ENCODE assay signal across 11 mouse cellular contexts in genomic region chr6:4993600-4994160, GRCm38 (mm10).
DNase-seq lines count a peak whose midpoint lies in the region; ATAC-seq and TF ChIP-seq lines count a peak whose summit lies in the region.
"Had no signal": no experiment of that assay in that cellular context is flagged by ENCODE, and none has a peak within 500 bp of the region (broad histone marks: within the 10 kb centered on the region; RNA-seq: fewer than 3 reads in every experiment).

No protein-coding gene starts in this region.

- no peak for TF ChIP-seq EP300 in heart, adult 2 months (IDR thresholded peaks at IDR 0.05; ENCODE audit: insufficient read depth, low read depth, low read length)

- no peaks in the 10 kb centered on the region for H3K9me3 ChIP-seq in heart, embryonic 11.5 days (replicated peaks; ENCODE audit: control insufficient read depth, low read length)
- no peaks in the 10 kb centered on the region for H3K9me3 ChIP-seq in forebrain, postnatal 0 days (ENCODE audit: low read length)
- H3K9me3 ChIP-seq in midbrain, embryonic 10.5 days (replicated peaks), result no peaks in the 10 kb centered on the region

- DNase-seq in heart, adult 2 months, result no peak
- peak; percentile 27 for DNase-seq in NIH3T3 (ENCODE audit: low read depth)
- no peak for DNase-seq in forebrain, postnatal 0 days
- no peak for DNase-seq in midbrain, embryonic 10.5 days (ENCODE audit: low spot score)
- no peak for DNase-seq in B cell, adult 2 months
- no peak for DNase-seq in layer of hippocampus, postnatal 25 days (ENCODE audit: extremely low spot score in 1 of 2, low spot score in 1 of 2)
- DNase-seq in layer of hippocampus, adult 9-11 months, result no peak
- DNase-seq: right cerebral cortex, postnatal 14 days had no signal

- peak overlapping the region; percentile 10; the same call in 1 of the 2 replicates for H3K4me2 ChIP-seq in heart, embryonic 11.5 days
- H3K4me2 ChIP-seq in forebrain, postnatal 0 days (ENCODE audit: low read depth), result no peak overlapping the region

- WGBS in heart, embryonic 11.5 days (ENCODE audit: insufficient replicate concordance), result 49% methylated on average over 15 of the region's 15 CpGs
- 80% methylated on average over 15 of the region's 15 CpGs for whole genome bisulfite sequencing in heart, adult 2 months
- 44% methylated on average over 15 of the region's 15 CpGs for WGBS in forebrain, postnatal 0 days
- 57% methylated on average over 15 of the region's 15 CpGs for WGBS in midbrain, embryonic 10.5 days

- TF ChIP-seq CTCF in heart, adult 2 months (IDR thresholded peaks at IDR 0.05), result no peak
- no peak for TF ChIP-seq CTCF in forebrain, postnatal 0 days (IDR thresholded peaks at IDR 0.05; ENCODE audit: low read depth)

- H3K27me3 ChIP-seq in heart, embryonic 11.5 days (ENCODE audit: control insufficient read depth, insufficient read depth, low read length), result no peaks in the 10 kb centered on the region
- H3K27me3 ChIP-seq in heart, adult 2 months (ENCODE audit: control insufficient read depth, insufficient read depth, low read length), result no peaks in the 10 kb centered on the region
- H3K27me3 ChIP-seq in forebrain, postnatal 0 days (ENCODE audit: insufficient read depth, low read length), result no peaks in the 10 kb centered on the region
- H3K27me3 ChIP-seq in midbrain, embryonic 10.5 days (ENCODE audit: low read depth, poor library complexity, severe bottlenecking), result 0 out of 2 replicates have a peak, but pooled peaks cover 3% of the 10 kb centered on the region
- H3K27me3 ChIP-seq: CH12.LX had no signal

- H3K27ac ChIP-seq in heart, embryonic 11.5 days (ENCODE audit: low read depth, low read length), result 0 out of 2 replicates have a peak overlapping the region, but pooled peaks have one; percentile 7
- no peak overlapping the region for H3K27ac ChIP-seq in heart, adult 2 months
- H3K27ac ChIP-seq in forebrain, postnatal 0 days (ENCODE audit: low read depth, low read length), result no peak overlapping the region
- peak overlapping the region; percentile 80 for H3K27ac ChIP-seq in midbrain, embryonic 10.5 days (replicated peaks)
- H3K27ac ChIP-seq: liver, embryonic 14.5 days had no signal

- no peaks in the 10 kb centered on the region for H3K79me2 ChIP-seq in heart, adult 2 months (replicated peaks; ENCODE audit: control insufficient read depth, insufficient read depth, low read length)

- ATAC-seq in heart, embryonic 11.5 days (replicated peaks; ENCODE audit: insufficient number of reproducible peaks, low FRiP score, low TSS enrichment), result no peak
- ATAC-seq in forebrain, postnatal 0 days, result peak; percentile 44; the same call in 1 of the 2 replicates

- no peak for TF ChIP-seq POLR2A in heart, adult 2 months (IDR thresholded peaks at IDR 0.05; ENCODE audit: insufficient read depth, low read depth, low read length)

- H3K4me1 ChIP-seq in heart, embryonic 11.5 days (ENCODE audit: control insufficient read depth, insufficient read depth, low read length), result peaks cover 19% of the 10 kb centered on the region
- no peaks in the 10 kb centered on the region; the same call in 1 of the 2 replicates for H3K4me1 ChIP-seq in heart, adult 2 months (ENCODE audit: control insufficient read depth, insufficient read depth, low read length)
- 0 out of 2 replicates have a peak, but pooled peaks cover 5% of the 10 kb centered on the region for H3K4me1 ChIP-seq in forebrain, postnatal 0 days (ENCODE audit: insufficient read depth)
- peaks cover 36% of the 10 kb centered on the region for H3K4me1 ChIP-seq in midbrain, embryonic 10.5 days

- no peak overlapping the region for H3K9ac ChIP-seq in heart, embryonic 11.5 days (ENCODE audit: low read depth, low read length)
- no peak overlapping the region for H3K9ac ChIP-seq in heart, adult 2 months (ENCODE audit: low read depth, low read length)
- no peak overlapping the region for H3K9ac ChIP-seq in forebrain, postnatal 0 days
- H3K9ac ChIP-seq: liver, embryonic 14.5 days had no signal

- H3K4me3 ChIP-seq in heart, embryonic 11.5 days (ENCODE audit: low read depth, low read length), result no peak overlapping the region
- H3K4me3 ChIP-seq in heart, adult 2 months, result no peak overlapping the region
- H3K4me3 ChIP-seq in forebrain, postnatal 0 days (ENCODE audit: low read depth, low read length), result no peak overlapping the region
- peak overlapping the region; percentile 32 for H3K4me3 ChIP-seq in midbrain, embryonic 10.5 days

- no peaks in the 10 kb centered on the region for H3K36me3 ChIP-seq in heart, embryonic 11.5 days (ENCODE audit: control insufficient read depth, insufficient read depth, low read length)
- no peaks in the 10 kb centered on the region for H3K36me3 ChIP-seq in heart, adult 2 months (ENCODE audit: control insufficient read depth, insufficient read depth, low read length)
- no peaks in the 10 kb centered on the region for H3K36me3 ChIP-seq in forebrain, postnatal 0 days (ENCODE audit: insufficient read depth)
- no peaks in the 10 kb centered on the region for H3K36me3 ChIP-seq in midbrain, embryonic 10.5 days

- intact Hi-C loops in heart, adult 2 months (cut with DNase I), result loop anchor here (2.0 kb wide), 1 partner anchor 15 kb away; no protein-coding TSS in a partner anchor

Comparison
In these comparisons a context has a peak if more than half of its experiments do, and no peak if none do; other contexts are left out.
1. H3K27ac ChIP-seq: peak in heart, embryonic 11.5 days (single experiment) and midbrain, embryonic 10.5 days (single experiment); none in heart, adult 2 months (single experiment) and forebrain, postnatal 0 days (single experiment).